Mouse (Mus musculus): ENCODE data around the gene Sis. TPM values are rescaled to one million over a fixed set of nuclear protein-coding genes. Genes with fewer than 3 reads are reported as not detected.

Gene Sis
- polyA plus RNA-seq (2012; rRNA removed): not detected in 2 replicates

GRCm38 (mm10) chr3:72967675-72968074, at the start of gene Sis:
Gene Sis (minus strand): TSS chr3:72967863.
- no peak for DNase-seq (ENCODE audit: low read depth)

GRCm38 (mm10) chr3:73006045-73006444, 38.4 kb upstream of the Sis start:
- DNase-seq (ENCODE audit: low read depth): no peak

- DNase-seq (ENCODE audit: low read depth): no peak
Measured at GRCm38 (mm10) chr3:73002933-73003696, 35.5 kb upstream of the Sis start.

GRCm38 (mm10) chr3:72997517-72997916, 29.9 kb upstream of the Sis start:
- DNase-seq (ENCODE audit: low read depth): no peak

DNA sequence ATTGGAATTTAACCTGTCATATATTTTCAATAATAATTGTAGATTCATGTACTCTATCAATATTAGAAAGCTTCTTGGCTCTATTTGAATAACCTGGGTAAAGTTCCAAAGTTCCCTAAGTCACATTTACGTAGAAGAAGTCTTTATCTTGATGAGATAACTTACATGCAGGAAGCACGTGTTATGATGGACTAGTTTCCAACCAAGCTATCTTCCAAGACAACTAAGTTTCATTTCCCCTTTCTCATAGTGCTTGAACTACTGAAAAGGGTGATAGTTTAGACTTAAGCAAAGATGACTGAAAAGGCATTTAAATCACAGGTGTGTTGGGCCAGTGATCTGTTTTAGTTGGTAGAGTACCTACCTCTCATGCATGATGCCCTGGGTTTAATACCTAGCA, 23.3 kb upstream of the Sis start:
- DNase-seq (ENCODE audit: low read depth): no peak

GRCm38 (mm10) chr3:72976602-72977001, 8.9 kb upstream of the Sis start:
- DNase-seq (ENCODE audit: low read depth): no peak

DNA sequence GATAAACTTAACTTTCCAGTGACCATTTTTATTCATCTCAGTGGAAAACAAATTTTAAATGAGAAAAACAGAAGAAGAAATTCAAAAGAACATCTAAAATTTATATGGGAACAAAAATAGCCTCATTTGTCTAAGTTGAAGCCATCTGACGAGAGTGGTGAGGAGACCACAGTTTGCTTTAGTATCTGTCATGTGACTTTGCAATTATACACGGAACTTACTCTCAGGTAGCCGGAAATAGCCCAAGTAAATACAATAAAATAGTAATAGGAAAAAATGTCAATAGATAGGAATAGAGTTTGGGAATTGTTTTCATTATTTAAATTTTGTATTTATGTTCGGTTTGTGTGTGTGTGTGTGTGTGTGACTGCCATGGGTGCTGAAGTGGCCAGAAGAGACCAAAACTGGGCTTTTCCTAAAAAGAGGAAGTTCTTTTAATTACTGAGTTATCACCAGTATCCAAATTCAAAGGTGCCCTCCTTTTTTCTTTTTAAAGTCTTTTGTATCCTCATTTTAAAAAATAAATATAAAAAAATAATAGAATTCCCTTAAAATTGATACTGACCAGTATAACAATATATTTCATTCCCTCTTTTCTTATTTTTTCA, 48.6 kb downstream of the Sis start:
- no peak for DNase-seq (ENCODE audit: low read depth)

- DNase-seq (ENCODE audit: low read depth): no peak
Measured at GRCm38 (mm10) chr3:72882501-72882900, 85.2 kb downstream of the Sis start.

DNA sequence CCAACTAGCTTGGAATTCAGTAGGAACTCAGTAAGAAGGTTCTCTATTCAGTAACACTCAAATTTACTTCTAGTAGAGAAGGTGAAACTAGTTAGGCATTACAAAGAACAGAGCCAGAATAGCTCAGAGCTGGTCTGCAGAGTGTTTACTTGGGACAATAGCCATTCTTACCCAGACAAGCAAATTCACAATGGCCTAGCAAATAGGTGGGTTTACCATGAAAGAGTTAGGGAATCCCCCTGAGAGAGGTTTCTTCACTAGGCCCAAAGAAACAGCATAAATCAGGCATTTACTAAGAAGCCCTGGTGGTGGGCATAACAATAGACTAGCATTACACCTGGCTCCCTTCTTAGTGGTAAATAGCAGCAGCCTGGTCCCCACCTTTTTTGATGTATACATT, 99.5 kb downstream of the Sis start:
- DNase-seq (ENCODE audit: low read depth): no peak

DNA sequence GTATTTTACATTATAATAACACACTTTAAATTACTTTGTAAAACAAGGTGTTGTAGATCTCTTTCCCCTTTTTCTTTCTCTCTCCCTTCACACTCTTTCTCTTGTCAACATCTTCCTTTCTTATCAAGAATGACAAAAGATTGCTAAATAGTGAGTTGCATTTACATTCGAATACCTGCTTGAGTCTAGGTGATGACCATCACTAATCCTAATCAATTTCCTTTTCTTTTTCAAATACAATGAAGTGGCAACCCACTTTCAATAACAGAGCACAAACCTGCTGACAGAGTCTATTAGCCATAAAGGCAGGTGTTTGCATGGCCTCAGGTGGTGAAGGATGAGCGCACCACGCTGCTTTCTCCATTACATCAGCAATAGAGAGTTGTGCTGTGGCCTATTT, 108.9 kb downstream of the Sis start:
- no peak for DNase-seq (ENCODE audit: low read depth)

DNA sequence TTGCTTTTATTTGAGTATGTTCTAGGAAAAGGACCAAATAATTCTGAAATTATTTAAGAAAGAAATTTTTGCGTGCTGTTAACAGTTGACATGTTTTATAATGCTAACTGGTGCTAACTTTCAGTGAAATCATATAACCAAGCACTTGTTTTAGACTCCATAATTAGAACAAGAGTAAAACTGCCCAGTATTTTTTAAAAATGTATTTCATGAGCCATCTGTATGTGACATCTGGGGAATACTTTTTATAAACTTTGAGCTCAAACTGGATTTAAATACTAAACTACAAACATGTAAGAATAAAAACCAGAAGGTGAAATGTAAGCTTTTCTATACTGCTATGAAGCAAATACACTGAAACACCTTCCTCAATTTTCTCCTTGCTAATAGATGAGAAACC, 112.3 kb downstream of the Sis start:
- no peak for DNase-seq (ENCODE audit: low read depth)

DNA sequence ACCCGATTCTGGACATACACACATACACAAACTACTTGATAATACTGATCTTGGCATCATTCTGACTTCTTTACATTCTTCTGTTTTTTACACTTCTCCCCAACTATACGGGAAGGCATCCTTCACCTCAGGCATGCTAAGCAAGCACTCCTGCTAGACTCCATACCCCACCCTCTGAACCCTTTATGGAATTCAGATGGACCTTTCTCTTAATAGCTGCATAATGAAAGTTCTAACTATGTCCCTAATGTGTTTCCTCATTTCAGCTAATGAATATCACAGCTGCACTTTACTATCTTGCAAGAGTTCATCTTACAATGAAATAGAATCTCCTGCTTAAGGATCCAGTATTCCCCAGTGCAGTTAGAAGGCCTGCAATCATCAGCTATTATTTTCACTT, 127.0 kb downstream of the Sis start:
- DNase-seq (ENCODE audit: low read depth): no peak

Other genes starting within 250 kb of the Sis start
- 0.09 and 0.11 TPM in 2 replicates for gene Slitrk3, start 89.9 kb upstream of the Sis start, polyA plus RNA-seq (2012; rRNA removed)